Mouse (Mus musculus) gastrocnemius, postnatal 10 days (tissue): Measurements from ENCODE around the gene Hexa. TPM values are rescaled to one million over a fixed set of nuclear protein-coding genes. Genes with fewer than 3 reads are reported as not detected.
A peak's percentile ranks its signal among the peaks of the same experiment; 100 is the strongest.

Experiments used
- DNase-seq: peaks from one replicate; pipeline ENCODE4 v3.0.0; 2021; ENCODE audit warnings: mixed read lengths
- total RNA-seq, 2 experiments: library from RNA; stranded (reverse); gene quantifications; 2 replicates each; pipeline ENCODE4 v1.2.3; 2021

Gene Hexa
- total RNA-seq, 2 experiments from 2014 or later: 25.7 to 37.4 TPM

DNA sequence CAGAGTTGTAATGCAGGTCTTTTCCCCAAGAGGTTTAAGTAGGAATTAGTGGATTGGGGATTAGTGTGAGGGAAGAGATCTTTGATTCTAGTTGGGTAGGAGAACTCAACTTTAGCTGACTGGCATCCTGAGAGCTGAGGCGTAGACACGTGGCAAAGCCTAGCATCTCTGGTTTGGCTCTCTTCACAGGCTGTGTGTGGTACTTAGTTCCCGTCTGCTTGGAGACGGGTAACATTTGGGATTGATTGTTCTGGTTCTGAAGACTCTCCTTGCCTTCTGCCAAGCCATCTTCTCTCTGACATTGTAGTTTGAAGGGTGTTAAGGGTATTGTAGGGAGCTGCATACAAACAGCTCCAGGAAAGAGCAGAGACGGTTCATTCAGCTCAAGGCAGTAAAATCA lies 13.3 kb downstream of the Hexa start:
- no peak for DNase-seq

DNA sequence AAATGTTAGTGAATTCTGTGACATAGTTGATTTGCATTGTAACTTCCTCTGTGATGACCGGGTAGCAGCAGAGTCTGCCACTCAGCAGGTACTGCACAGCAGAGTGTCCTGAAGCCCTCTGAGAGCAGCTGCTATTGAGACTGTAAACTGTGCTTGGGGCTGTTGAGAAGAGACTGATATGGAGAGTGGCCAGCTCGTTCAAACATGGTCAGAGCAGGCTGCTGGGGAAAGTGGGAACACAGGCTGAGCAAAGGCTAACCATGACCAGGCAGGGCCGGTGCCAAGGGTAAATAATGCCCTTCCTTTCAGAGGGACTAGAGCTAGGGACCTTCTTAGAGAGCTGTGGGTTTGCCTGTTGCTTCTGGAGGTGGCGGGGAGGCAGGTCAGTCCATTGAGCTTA lies 14.4 kb downstream of the Hexa start:
- DNase-seq: no peak

DNA sequence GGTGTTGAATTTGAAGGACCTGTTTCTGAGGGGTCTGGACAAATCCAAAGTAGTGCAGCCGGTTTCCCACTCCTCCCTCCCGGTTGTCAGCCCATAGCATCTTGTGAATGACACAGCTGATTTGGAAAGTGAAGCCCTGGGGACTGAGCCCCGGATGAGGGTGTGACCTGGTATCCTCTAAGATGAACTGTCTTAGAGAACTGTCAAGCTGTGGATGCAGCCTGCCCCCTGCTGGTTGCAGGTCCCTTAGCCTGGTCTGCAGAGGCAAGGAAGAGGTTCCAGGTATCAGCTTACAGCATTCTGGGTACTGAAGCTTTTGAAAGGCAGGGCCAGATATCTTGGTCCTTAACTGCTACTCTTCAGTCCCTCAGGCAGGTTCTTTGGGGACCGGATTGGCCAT lies 26.3 kb downstream of the Hexa start:
- peak; percentile 82 for DNase-seq

DNA sequence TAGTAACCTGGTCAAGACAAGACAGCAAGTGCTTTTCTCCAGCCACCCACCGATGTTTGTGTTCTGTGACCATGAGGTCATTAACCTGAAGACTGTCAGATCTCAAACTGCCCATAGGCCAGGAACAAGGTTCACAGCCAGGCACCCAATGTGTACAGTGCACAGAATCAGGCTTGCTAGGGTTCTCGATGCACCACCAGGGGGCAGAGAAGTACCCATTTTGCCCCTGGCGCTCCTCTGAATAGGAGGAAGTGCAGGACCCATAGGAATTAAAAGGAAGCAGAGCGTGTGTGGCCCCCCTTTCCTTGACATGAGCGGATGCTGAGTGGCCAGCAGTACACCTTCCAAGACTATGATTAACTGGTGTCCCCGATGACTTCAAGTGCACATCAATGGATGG lies 27.8 kb downstream of the Hexa start:
- DNase-seq: peak; percentile 53

- DNase-seq: no peak
Observed at GRCm38 (mm10) chr9:59571852-59572251, 32.5 kb downstream of the Hexa start.

GRCm38 (mm10) chr9:59577401-59577800 lies 38.1 kb downstream of the Hexa start:
- no peak for DNase-seq

GRCm38 (mm10) chr9:59577844-59578504 lies 38.6 kb downstream of the Hexa start, which contains the start of gene Celf6:
TSS of gene Celf6 (plus strand) at chr9:59577917.
- peak; percentile 77 for DNase-seq

GRCm38 (mm10) chr9:59578505-59578867 lies 39.1 kb downstream of the Hexa start:
- no peak for DNase-seq

GRCm38 (mm10) chr9:59584871-59585308 lies 45.5 kb downstream of the Hexa start:
- DNase-seq: peak; percentile 65

DNA sequence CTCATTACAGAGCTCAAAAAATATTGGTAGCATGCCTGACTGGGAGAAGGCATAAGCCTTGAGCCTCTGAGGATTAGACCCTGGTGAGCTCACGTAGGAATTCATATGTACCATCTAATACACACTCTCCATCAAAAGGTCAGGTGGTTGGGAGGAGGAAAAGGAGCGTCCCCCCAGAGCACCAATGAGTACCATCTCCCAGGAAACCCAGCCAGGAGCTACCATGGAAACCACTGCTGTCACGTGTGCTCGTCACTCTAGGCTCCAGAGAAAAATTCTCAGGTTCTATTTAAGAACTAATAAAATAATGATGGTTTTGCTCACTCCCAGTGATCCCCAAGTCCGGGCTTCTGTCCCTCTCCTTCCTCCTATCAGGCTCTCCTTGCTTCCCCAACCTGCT lies 48.9 kb downstream of the Hexa start:
- DNase-seq: no peak

DNA sequence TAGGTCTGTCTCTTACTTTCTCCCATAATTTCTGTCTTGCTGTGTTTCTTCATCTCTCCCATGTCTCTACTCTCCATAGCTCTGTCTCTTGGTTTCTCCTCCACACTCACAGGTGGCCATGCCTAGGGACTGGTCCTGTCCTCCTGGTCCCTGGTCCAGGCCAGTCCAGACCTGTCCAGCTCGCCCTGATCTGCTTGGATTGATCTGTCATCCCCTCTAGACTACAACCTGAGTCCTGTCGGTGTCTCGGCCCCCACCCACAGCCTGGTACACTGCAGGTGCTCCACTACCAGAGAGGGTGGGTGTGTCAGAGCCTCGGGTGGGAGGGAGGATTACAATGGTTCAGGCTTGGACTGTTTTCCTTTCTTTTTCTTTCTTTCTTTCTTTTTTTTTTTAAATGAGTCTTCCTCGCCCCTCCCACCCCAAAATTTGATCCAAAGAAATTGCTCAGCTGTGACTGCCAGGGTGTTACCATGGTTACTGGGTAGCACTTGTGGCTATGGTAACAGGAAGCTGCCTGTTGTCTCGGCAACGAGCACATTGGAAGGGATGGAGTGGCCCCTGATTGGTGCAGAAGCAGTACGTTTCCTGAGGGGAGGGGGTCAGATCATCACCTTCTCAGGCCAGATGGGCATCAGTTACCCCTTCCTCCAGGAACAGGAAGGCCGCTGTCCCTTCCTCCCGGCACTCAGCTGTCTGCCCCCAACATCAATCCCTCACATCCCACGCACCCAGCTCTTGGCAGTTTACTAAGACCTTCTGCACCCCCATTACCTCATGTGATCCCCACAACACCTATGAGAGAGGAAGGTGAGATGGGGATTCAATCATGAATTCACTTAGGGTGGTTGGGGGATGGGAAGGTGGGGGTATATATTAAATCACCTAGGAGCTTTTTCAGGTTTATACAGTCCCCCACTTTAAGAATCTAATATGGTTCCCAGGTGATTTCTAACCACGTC lies 49.7 kb downstream of the Hexa start:
- no peak for DNase-seq

GRCm38 (mm10) chr9:59589703-59590439 lies 50.5 kb downstream of the Hexa start:
- DNase-seq: no peak

DNA sequence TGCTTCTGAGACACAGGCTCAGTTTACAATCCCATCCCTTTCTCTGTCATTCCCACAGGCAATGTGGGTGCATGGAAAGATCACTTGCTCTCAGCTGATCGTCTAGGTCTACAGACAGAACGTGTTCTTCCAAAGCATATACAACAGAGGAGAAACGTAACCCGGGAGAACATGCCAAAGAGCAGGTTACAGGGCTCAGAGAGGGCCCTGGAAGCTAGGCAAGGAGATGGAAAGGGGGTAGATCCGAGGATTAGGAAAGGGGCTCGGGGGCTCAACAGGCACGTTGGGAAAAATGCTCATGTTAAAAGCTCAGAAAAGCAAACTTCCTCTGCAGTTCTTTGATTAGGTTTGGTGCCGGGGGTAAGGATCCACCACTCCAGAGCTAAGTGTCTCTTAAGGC lies 62.3 kb downstream of the Hexa start:
- no peak for DNase-seq

DNA sequence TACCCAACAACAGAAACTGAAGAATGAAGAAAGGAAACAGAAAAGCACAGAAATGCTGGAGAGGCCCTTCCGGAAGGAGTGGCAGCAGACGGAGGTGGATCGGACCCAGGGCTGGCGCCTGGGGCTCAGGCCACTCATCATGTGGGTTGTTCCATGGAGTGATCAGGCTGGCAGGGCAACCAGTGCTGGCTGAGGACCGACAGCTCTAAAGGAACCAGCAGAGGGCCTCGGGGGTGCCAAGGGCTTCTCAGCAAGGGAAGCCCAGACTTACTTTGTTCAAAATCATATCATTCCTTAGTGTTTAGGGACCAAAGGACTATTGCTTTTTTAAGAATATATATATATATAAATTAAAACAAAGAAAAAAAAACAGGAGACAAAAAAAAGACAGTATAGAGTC lies 66.6 kb downstream of the Hexa start:
- no peak for DNase-seq

DNA sequence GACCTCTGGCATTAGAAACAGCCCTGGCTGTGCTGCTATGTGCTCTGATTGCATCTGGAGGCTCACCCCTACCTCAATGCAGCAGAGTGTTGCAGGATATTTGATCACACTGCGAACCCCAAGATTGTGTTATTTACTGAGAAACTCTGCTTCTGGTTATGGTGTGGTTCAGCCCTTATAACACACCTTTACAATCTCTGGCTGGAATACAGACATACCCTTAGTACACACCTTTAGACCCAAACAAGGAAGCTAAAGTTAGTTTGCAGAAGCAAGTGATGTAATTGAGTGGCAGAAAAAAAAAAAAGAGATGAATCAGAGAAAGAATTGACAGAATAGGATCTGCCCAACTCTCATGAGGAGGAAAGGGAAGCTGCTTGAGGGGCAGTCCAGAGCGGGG lies 71.6 kb downstream of the Hexa start:
- no peak for DNase-seq

Other genes with a start within 250 kb of the Hexa start
- gene Adpgk, start 248.0 kb upstream of the Hexa start, total RNA-seq: 10 to 100 TPM; 10.3 to 15.7 TPM
- gene Bbs4, start 186.0 kb upstream of the Hexa start, total RNA-seq: 1 to 10 TPM; 3.8 to 4.1 TPM
- gene Arih1, start 52.9 kb upstream of the Hexa start, total RNA-seq: 10 to 100 TPM; 79.2 to 92.0 TPM
- under 1 TPM; 0.56 to 0.63 TPM for gene Tmem202, start 307 bp downstream of the Hexa start, total RNA-seq
- gene Celf6, start 38.4 kb downstream of the Hexa start, total RNA-seq: not detected
- 10 to 100 TPM; 11.9 to 19.0 TPM for gene Parp6, start 77.7 kb downstream of the Hexa start, total RNA-seq
- 1,000 to 10,000 TPM; 2,006 to 2,318 TPM for gene Pkm, start 116.8 kb downstream of the Hexa start, total RNA-seq
- 1 to 10 TPM in 1 of 2 experiments, under 1 TPM in 1; 0.21 to 1.6 TPM for gene Gramd2, start 140.6 kb downstream of the Hexa start, total RNA-seq
- 1 to 10 TPM; 6.5 to 8.5 TPM for gene Senp8, start 211.2 kb downstream of the Hexa start, total RNA-seq
- 10 to 100 TPM; 14.9 to 24.5 TPM for gene Myo9a, start 211.4 kb downstream of the Hexa start, total RNA-seq